Mouse (Mus musculus) forebrain, embryonic 10.5 days (tissue): ENCODE data around the gene Smyd3. TPM values are rescaled to one million over a fixed set of nuclear protein-coding genes. Genes with fewer than 3 reads are reported as not detected.

Experiments
- DNase-seq: peaks from one replicate; pipeline ENCODE4 v3.0.0-alpha.2; 2017; ENCODE audit warnings: low spot score; ENCODE audit errors: extremely low spot score
- H3K27ac ChIP-seq: fragments of 300-500 bp; sonication (generic); 2 replicates; pipeline ENCODE4 v1.5.1; 2016; ENCODE audit warnings: mild to moderate bottlenecking
- H3K27me3 ChIP-seq: fragments of 300-500 bp; sonication (generic); 2 replicates; pipeline ENCODE4 v1.6.1; 2016; ENCODE audit warnings: mild to moderate bottlenecking; ENCODE audit not compliant: poor library complexity, severe bottlenecking
- H3K36me3 ChIP-seq: fragments of 300-500 bp; sonication (generic); replicated peaks from 2 replicates; pipeline ENCODE4 v1.6.1; 2016; ENCODE audit warnings: mild to moderate bottlenecking, moderate library complexity
- H3K4me1 ChIP-seq: fragments of 300-500 bp; sonication (generic); 2 replicates; pipeline ENCODE4 v1.6.1; 2016
- H3K4me3 ChIP-seq: fragments of 300-500 bp; sonication (generic); 2 replicates; pipeline ENCODE4 v1.5.1; 2016; ENCODE audit warnings: mild to moderate bottlenecking, moderate library complexity
- H3K9me3 ChIP-seq: fragments of 300-500 bp; sonication (generic); 2 replicates; pipeline ENCODE4 v1.6.1; 2016; ENCODE audit warnings: mild to moderate bottlenecking, moderate library complexity
- WGBS: fragments of 180-500 bp; shearing (Covaris S2); methylation state at CpG from one replicate; pipeline ENCODE4 v1.1.7; 2016; 5-methylcytosine and 5-hydroxymethylcytosine counted together
- polyA plus RNA-seq: library from polyadenylated mRNA; unstranded; fragments of >200 nt; fragmentation: Nextera tagmentation; extraction: Ambion mirVana; gene quantifications from 2 replicates; pipeline ENCODE4 v1.2.1, GENCODE M21; 2016

The Smyd3 gene
- polyA plus RNA-seq, 1 experiment from 2014 or later = 18.0 TPM

DNA sequence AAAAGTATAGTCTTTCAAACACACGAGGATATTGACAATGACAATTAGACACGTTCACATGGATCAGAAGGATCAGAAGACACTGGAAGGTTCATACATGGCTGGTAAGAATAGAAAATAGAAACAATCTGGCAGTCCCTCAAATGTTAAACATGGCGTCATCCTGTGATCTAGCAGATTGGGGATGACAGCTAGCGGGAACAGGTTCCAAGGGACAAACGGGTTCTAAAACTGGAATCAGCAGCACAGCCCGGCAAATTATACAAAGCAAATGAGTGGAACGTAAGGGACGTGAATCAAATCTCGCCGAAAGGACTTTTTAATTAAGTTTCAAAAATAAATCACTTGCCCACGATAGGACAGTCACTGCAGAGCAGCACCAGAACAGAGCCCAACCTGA lies 81.2 kb downstream of the Smyd3 start:
- 92% methylated on average over 11 of the region's 11 CpGs for WGBS

DNA sequence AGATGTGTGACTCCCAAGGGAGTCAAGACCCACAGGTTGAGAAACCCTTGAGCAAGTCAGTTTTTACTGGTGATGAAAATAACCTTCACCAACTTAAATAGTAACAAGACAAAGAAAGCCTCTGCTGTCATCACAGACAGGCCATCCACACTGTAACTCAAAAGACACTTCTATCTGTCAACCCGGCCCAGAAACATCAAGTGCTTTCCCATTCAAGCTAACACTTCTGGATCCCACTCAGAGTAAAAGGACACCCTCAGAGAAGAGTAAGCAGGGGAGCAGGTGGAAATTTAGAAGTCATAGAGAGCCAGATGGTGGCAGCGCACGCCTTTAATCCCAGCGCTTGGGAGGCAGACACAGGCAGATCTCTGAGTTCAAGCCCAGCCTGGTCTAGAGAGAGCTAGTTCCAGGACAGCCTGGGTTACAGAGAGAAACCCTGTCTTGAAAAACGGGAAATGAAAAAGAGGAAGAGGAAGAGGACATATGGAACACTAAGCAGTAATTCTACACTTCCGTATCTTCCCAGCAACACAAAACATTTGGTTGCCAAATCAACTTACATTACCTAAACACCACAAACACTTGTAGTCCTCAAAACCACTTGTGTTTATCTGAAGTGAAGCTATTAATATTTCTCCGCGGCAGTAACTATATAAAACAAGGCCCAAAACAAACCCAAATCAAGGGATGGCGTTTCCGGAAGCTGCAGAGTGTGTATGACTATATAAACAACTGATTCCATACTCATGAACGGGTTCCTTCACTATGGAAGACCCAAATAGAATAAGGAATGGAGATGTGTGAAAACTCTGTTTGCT lies 83.2 kb downstream of the Smyd3 start:
- Histone ChIP-seq H3K4me3 (no peak overlapping the region), H3K36me3 (no peaks in the 10 kb centered on the region), H3K27me3 (no peaks in the 10 kb centered on the region), H3K9me3 (no peaks in the 10 kb centered on the region), H3K27ac (no peak overlapping the region), H3K4me1 (no peaks in the 10 kb centered on the region)
- no peak for DNase-seq
- WGBS = 92% methylated on average over 11 of the region's 11 CpGs

More for the DNA sequence above, 81.2 kb downstream of the Smyd3 start:
- H3K36me3 ChIP-seq = no peaks in the 10 kb centered on the region
- no peak overlapping the region for H3K4me3 ChIP-seq
- no peak for DNase-seq
- H3K4me1 ChIP-seq = no peaks in the 10 kb centered on the region; the same call in 1 of the 2 replicates
- H3K27ac ChIP-seq = no peak overlapping the region
- no peaks in the 10 kb centered on the region for H3K27me3 ChIP-seq
- H3K9me3 ChIP-seq = no peaks in the 10 kb centered on the region

- Histone ChIP-seq H3K9me3 (no peaks in the 10 kb centered on the region), H3K36me3 (no peaks in the 10 kb centered on the region), H3K27me3 (no peaks in the 10 kb centered on the region), H3K4me3 (no peak overlapping the region), H3K4me1 (no peaks in the 10 kb centered on the region), H3K27ac (no peak overlapping the region)
- WGBS = 88% methylated on average over 7 of the region's 7 CpGs
- DNase-seq = no peak
These were observed 84.0 kb downstream of the Smyd3 start for GRCm38 (mm10) chr1:179433828-179434227.

- H3K9me3 ChIP-seq = no peaks in the 10 kb centered on the region
- no peaks in the 10 kb centered on the region for H3K27me3 ChIP-seq
- no peak overlapping the region for H3K4me3 ChIP-seq
- no peak for DNase-seq
- H3K27ac ChIP-seq = no peak overlapping the region
- H3K36me3 ChIP-seq = no peaks in the 10 kb centered on the region
- no peaks in the 10 kb centered on the region for H3K4me1 ChIP-seq
- 93% methylated on average over 8 of the region's 8 CpGs for WGBS
These were observed 84.5 kb downstream of the Smyd3 start for GRCm38 (mm10) chr1:179433355-179433754.

DNA sequence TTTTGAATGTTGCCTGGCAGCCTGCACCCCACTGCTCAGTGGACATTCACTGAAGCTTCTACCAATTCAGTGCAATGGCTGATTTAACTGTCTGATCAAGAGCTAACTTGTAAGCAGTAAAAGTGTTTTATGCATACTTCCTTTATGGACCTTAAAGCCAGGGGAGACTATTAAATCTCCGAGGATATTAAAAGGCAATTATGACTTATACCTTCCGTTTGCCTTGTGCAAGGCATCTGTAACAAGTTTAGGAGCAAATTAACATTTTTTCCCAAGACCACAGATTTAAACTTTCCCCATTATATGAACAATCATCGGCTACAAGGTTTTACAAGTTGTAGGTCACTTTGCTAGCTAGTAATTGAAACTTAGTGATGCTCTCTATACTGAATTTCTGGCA lies 87.8 kb downstream of the Smyd3 start:
- WGBS = 88% methylated on average over 3 of the region's 3 CpGs
- H3K27ac ChIP-seq = no peak overlapping the region
- H3K4me1 ChIP-seq = peaks cover 10% of the 10 kb centered on the region; the same call in 1 of the 2 replicates
- no peaks in the 10 kb centered on the region for H3K27me3 ChIP-seq
- H3K36me3 ChIP-seq = no peaks in the 10 kb centered on the region
- no peak overlapping the region for H3K4me3 ChIP-seq
- no peaks in the 10 kb centered on the region for H3K9me3 ChIP-seq
- DNase-seq = no peak

- 95% methylated on average over 12 of the region's 12 CpGs for WGBS
- DNase-seq = no peak
- Histone ChIP-seq H3K9me3 (no peaks in the 10 kb centered on the region), H3K27ac (no peak overlapping the region), H3K36me3 (no peaks in the 10 kb centered on the region), H3K4me3 (no peak overlapping the region), H3K27me3 (no peaks in the 10 kb centered on the region), H3K4me1 (peaks cover 10% of the 10 kb centered on the region; the same call in 1 of the 2 replicates)
These were observed 92.9 kb downstream of the Smyd3 start for GRCm38 (mm10) chr1:179424879-179425472.

- DNase-seq = no peak
- no peaks in the 10 kb centered on the region for H3K27me3 ChIP-seq
- H3K36me3 ChIP-seq = no peaks in the 10 kb centered on the region
- H3K9me3 ChIP-seq = no peaks in the 10 kb centered on the region; the same call in 1 of the 2 replicates
- no peak overlapping the region for H3K27ac ChIP-seq
- no peak overlapping the region for H3K4me3 ChIP-seq
- WGBS = 77% methylated on average over 4 of the region's 4 CpGs
- no peaks in the 10 kb centered on the region for H3K4me1 ChIP-seq
These were observed 98.8 kb downstream of the Smyd3 start for GRCm38 (mm10) chr1:179419091-179419490.

DNA sequence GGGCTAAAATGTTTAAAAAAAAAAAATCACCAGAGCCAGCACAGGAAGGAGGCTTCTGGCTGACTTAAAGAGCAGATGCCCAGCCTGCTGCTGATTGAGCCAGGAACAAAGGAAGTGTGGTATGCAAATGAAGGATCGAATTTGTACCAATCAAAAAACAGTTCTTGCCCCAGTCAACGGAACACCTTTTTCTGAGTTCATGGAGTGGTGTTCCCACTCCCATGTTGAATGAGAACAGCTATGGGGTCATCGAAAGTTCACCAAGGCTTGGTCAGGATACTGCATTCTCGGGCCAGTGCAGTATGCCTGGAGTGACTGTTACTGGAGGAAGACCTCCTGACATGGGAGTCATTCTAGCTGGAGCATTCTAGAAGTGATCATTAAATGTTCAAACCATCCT lies 109.8 kb downstream of the Smyd3 start:
- Histone ChIP-seq H3K4me1 (no peaks in the 10 kb centered on the region), H3K9me3 (peaks cover 7% of the 10 kb centered on the region; the same call in 1 of the 2 replicates), H3K27me3 (no peaks in the 10 kb centered on the region), H3K27ac (no peak overlapping the region), H3K36me3 (peaks cover 6% of the 10 kb centered on the region), H3K4me3 (no peak overlapping the region)
- WGBS = 88% methylated on average over 4 of the region's 4 CpGs
- no peak for DNase-seq

DNA sequence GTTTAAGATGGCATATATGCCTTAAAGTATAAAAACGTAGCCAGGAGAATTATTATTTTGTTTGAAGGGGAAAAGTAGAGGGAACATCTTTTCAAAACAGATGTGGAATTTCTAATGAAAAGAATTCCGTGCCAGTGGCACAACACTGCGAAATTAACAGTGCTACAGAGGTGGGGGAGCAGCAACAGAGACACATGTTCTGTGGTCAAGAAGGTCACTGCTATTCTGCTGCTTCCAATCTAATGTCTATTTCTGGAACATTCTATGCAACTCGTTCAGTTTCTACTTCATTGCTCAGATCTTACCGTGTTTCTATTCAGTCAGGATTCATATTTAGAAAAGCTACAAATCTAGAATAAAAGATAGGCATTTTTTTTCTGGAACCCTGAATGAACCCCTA lies 117.0 kb downstream of the Smyd3 start:
- H3K36me3 ChIP-seq = no peaks in the 10 kb centered on the region
- H3K27ac ChIP-seq = no peak overlapping the region
- no peaks in the 10 kb centered on the region for H3K9me3 ChIP-seq
- WGBS = 83% methylated on average over 5 of the region's 5 CpGs
- DNase-seq = no peak
- H3K4me1 ChIP-seq = no peaks in the 10 kb centered on the region
- H3K4me3 ChIP-seq = no peak overlapping the region
- H3K27me3 ChIP-seq = no peaks in the 10 kb centered on the region

- no peak overlapping the region for H3K4me3 ChIP-seq
- 94% methylated on average over 4 of the region's 4 CpGs for WGBS
- H3K27me3 ChIP-seq = no peaks in the 10 kb centered on the region
- no peaks in the 10 kb centered on the region for H3K9me3 ChIP-seq
- H3K4me1 ChIP-seq = no peaks in the 10 kb centered on the region
- DNase-seq = no peak
- H3K27ac ChIP-seq = no peak overlapping the region
- H3K36me3 ChIP-seq = no peaks in the 10 kb centered on the region
These were observed 119.2 kb downstream of the Smyd3 start for GRCm38 (mm10) chr1:179398639-179399038.

DNA sequence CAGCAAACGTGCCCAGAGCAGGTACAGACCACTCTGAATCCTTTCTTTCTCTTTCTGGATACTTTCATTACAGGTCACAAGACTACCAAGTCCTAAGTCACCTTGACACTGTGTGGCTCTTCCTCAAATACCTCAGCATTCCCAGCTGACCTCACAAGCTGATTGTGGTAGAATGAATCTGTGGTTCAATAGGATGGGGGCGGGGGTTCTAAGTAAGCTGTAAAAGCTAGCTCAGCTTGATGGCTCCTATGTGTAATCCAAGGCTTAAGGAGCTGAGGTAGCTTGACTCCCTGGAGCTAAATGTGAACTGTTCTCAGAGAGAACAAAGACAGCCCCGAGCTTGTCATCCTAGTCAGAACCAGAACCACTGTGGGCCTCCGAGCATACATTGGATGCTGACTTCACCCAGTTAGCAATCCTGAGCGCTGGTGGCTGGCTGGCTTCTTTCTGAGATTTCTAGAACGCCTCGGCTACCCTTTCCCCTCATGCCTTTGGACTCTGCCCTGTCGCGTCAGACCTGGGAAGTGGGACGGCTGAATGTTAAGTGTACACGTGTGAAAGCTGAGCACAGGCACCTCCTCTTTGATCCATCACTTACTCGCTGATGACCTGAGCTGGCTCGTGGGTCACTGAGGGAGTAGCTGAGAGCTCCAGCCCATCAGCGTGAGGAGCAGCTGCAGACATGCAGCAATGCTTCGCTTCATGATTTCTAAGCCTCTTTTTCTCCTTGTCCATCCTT lies 131.4 kb downstream of the Smyd3 start:
- Histone ChIP-seq H3K36me3 (no peaks in the 10 kb centered on the region), H3K27me3 (no peaks in the 10 kb centered on the region), H3K4me3 (no peak overlapping the region), H3K4me1 (peaks cover 13% of the 10 kb centered on the region), H3K27ac (no peak overlapping the region), H3K9me3 (no peaks in the 10 kb centered on the region)
- WGBS = 62% methylated on average over 15 of the region's 15 CpGs
- no peak for DNase-seq

GRCm38 (mm10) chr1:179385691-179386090 lies 132.2 kb downstream of the Smyd3 start:
- Histone ChIP-seq H3K27me3 (no peaks in the 10 kb centered on the region), H3K4me1 (peaks cover 13% of the 10 kb centered on the region), H3K36me3 (no peaks in the 10 kb centered on the region), H3K9me3 (no peaks in the 10 kb centered on the region), H3K27ac (no peak overlapping the region), H3K4me3 (no peak overlapping the region)
- 95% methylated on average over 7 of the region's 7 CpGs for WGBS
- DNase-seq = no peak

- Histone ChIP-seq H3K9me3 (no peaks in the 10 kb centered on the region), H3K4me3 (no peak overlapping the region), H3K4me1 (peaks cover 13% of the 10 kb centered on the region), H3K27me3 (no peaks in the 10 kb centered on the region), H3K27ac (no peak overlapping the region), H3K36me3 (no peaks in the 10 kb centered on the region)
- no peak for DNase-seq
- WGBS = 83% methylated on average over 2 of the region's 2 CpGs
These were observed 133.5 kb downstream of the Smyd3 start for GRCm38 (mm10) chr1:179384296-179384695.
